Mouse (Mus musculus) forebrain, embryonic 11.5 days (tissue): ENCODE results near the gene Kcna6. TPM values are rescaled to one million over a fixed set of nuclear protein-coding genes. Genes with fewer than 3 reads are reported as not detected.

ENCODE experiments used
- ATAC-seq: fragments of 200-750 bp; cut with Nextera tagmentation; replicated peaks from 2 replicates; pipeline ENCODE4 v1.8.0; 2017; ENCODE audit warnings: moderate TSS enrichment; ENCODE audit not compliant: low FRiP score
- DNase-seq: peaks from one replicate; pipeline ENCODE4 v3.0.0-alpha.2; 2017; ENCODE audit warnings: low spot score
- H3K27ac ChIP-seq: fragments of 300-500 bp; sonication (generic); 2 replicates; pipeline ENCODE4 v1.5.1; 2014; ENCODE audit warnings: low read depth, low read length
- H3K27me3 ChIP-seq: fragments of 300-500 bp; sonication (generic); 2 replicates; pipeline ENCODE4 v1.6.1; 2014; ENCODE audit warnings: mild to moderate bottlenecking, low read length, mixed read lengths; ENCODE audit not compliant: control insufficient read depth, insufficient read depth
- H3K36me3 ChIP-seq: fragments of 300-500 bp; sonication (generic); 2 replicates; pipeline ENCODE4 v1.6.1; 2014; ENCODE audit warnings: mild to moderate bottlenecking, low read length, moderate library complexity, mixed read lengths; ENCODE audit not compliant: control insufficient read depth, insufficient read depth
- H3K4me1 ChIP-seq: fragments of 300-500 bp; sonication (generic); replicated peaks from 2 replicates; pipeline ENCODE4 v1.6.1; 2014; ENCODE audit warnings: low read length, mixed read lengths; ENCODE audit not compliant: control insufficient read depth, insufficient read depth
- H3K4me2 ChIP-seq: fragments of 300-500 bp; sonication (generic); 2 replicates; pipeline ENCODE4 v1.6.1; 2014; ENCODE audit warnings: low read depth, mild to moderate bottlenecking, low read length, moderate library complexity, mixed read lengths; ENCODE audit not compliant: severe bottlenecking
- H3K4me3 ChIP-seq: fragments of 300-500 bp; sonication (generic); 2 replicates; pipeline ENCODE4 v1.5.1; 2014; ENCODE audit warnings: low read depth, low read length
- H3K9ac ChIP-seq: fragments of 300-500 bp; sonication (generic); 2 replicates; pipeline ENCODE4 v1.6.1; 2014; ENCODE audit warnings: low read length
- H3K9me3 ChIP-seq: fragments of 300-500 bp; sonication (generic); 2 replicates; pipeline ENCODE4 v1.6.1; 2016; ENCODE audit warnings: low read length, mixed read lengths; ENCODE audit not compliant: control insufficient read depth
- WGBS: fragments of 180-500 bp; shearing (Covaris S2); extraction: QIAGEN DNeasy Blood & Tissue Kit; methylation state at CpG from one replicate; pipeline ENCODE4 v1.1.7; 2014; 5-methylcytosine and 5-hydroxymethylcytosine counted together
- polyA plus RNA-seq: library from polyadenylated mRNA; unstranded; fragments of >200 nt; fragmentation: Nextera tagmentation; extraction: Ambion mirVana; gene quantifications from 2 replicates; pipeline ENCODE4 v1.2.1, GENCODE M21; 2014

Kcna6 gene
- polyA plus RNA-seq, 1 experiment from 2014 or later, result 4.8 TPM

DNA sequence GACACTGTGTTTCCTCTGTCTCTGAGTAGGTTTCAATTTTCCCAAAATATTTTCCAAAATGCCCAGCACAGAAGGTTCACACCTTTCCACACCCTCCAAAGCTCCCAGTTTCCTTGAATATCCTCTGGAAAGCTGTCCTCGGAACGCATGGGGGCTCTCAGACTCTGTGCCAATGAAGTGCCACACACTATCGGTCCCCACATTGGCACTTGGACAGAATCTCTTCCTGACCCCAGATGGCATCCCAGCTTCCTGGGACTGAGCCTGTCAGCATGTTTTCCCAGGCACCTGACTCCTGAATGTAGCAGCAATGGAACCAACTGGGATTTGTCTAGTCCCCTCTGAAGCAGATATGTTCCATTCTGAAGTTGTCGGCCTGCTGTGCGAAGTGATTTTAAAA, 73.5 kb downstream of the Kcna6 start:
- H3K36me3 ChIP-seq, result no peaks in the 10 kb centered on the region
- H3K4me3 ChIP-seq, result no peak overlapping the region
- no peak overlapping the region for H3K9ac ChIP-seq
- no peak overlapping the region for H3K4me2 ChIP-seq
- H3K4me1 ChIP-seq, result no peaks in the 10 kb centered on the region
- no peaks in the 10 kb centered on the region for H3K9me3 ChIP-seq
- H3K27me3 ChIP-seq, result no peaks in the 10 kb centered on the region
- no peak for ATAC-seq
- no peak overlapping the region for H3K27ac ChIP-seq
- 89% methylated on average over 5 of the region's 5 CpGs for WGBS
- DNase-seq, result no peak

GRCm38 (mm10) chr6:126666091-126666490, 74.4 kb downstream of the Kcna6 start:
- H3K27me3 ChIP-seq, result no peaks in the 10 kb centered on the region
- DNase-seq (no peak), ATAC-seq (no peak)
- H3K4me3 ChIP-seq, result no peak overlapping the region
- no peaks in the 10 kb centered on the region for H3K36me3 ChIP-seq
- no peak overlapping the region for H3K4me2 ChIP-seq
- no peak overlapping the region for H3K27ac ChIP-seq
- 55% methylated on average over 6 of the region's 6 CpGs for WGBS
- H3K9ac ChIP-seq, result no peak overlapping the region
- no peaks in the 10 kb centered on the region for H3K4me1 ChIP-seq
- H3K9me3 ChIP-seq, result no peaks in the 10 kb centered on the region

- Histone ChIP-seq H3K4me1 (no peaks in the 10 kb centered on the region), H3K9me3 (no peaks in the 10 kb centered on the region), H3K27me3 (no peaks in the 10 kb centered on the region), H3K4me2 (no peak overlapping the region), H3K27ac (no peak overlapping the region), H3K4me3 (no peak overlapping the region), H3K9ac (no peak overlapping the region), H3K36me3 (no peaks in the 10 kb centered on the region)
- DNase-seq (no peak), ATAC-seq (no peak)
- WGBS, result 85% methylated on average over 3 of the region's 3 CpGs
Measured at GRCm38 (mm10) chr6:126664569-126664968, 75.9 kb downstream of the Kcna6 start.

Other genes starting within 250 kb of the Kcna6 start
- 1.3 and 1.8 TPM in 2 replicates for gene Kcna5, start 205.3 kb downstream of the Kcna6 start, polyA plus RNA-seq
- 0.39 and 0.53 TPM in 2 replicates for gene Kcna1, start 94.3 kb downstream of the Kcna6 start, polyA plus RNA-seq
- 161 and 183 TPM in 2 replicates for gene Ndufa9, start 108.5 kb upstream of the Kcna6 start, polyA plus RNA-seq
- gene Akap3, start 112.4 kb upstream of the Kcna6 start, polyA plus RNA-seq, result 0.12 TPM in 1 of 2 replicates, not detected in the other
- not detected in 2 replicates for gene Dyrk4, start 181.2 kb upstream of the Kcna6 start, polyA plus RNA-seq
- gene Rad51ap1, start 198.9 kb upstream of the Kcna6 start, polyA plus RNA-seq, result 82.0 and 104 TPM in 2 replicates
- gene D6Wsu163e, start 199.3 kb upstream of the Kcna6 start, polyA plus RNA-seq, result 19.7 and 19.8 TPM in 2 replicates